Mouse (Mus musculus): Measurements from ENCODE around the gene H2-Ab1. TPM values are rescaled to one million over a fixed set of nuclear protein-coding genes. Genes with fewer than 3 reads are reported as not detected.

H2-Ab1 gene
- polyA plus RNA-seq, 1 experiment from 2014 or later = 19.2 TPM

- Histone ChIP-seq H3K9ac (replicated peaks; ENCODE audit: low read depth) (no peak overlapping the region), H3K27ac (ENCODE audit: low read length) (no peak overlapping the region), H3K36me3 (ENCODE audit: insufficient read depth, low read length) (no peaks in the 10 kb centered on the region), H3K9me3 (ENCODE audit: low read length) (no peaks in the 10 kb centered on the region), H3K27me3 (replicated peaks; ENCODE audit: insufficient read depth, low read length) (no peaks in the 10 kb centered on the region), H3K4me2 (replicated peaks; ENCODE audit: low read depth, low read length) (no peak overlapping the region), H3K4me1 (ENCODE audit: insufficient read depth, low read depth, low read length) (no peaks in the 10 kb centered on the region), H3K4me3 (ENCODE audit: low read depth, low read length) (no peak overlapping the region)
- WGBS = 57% methylated on average over 5 of the region's 5 CpGs
- no peak for ATAC-seq
- no peak for DNase-seq (ENCODE audit: low spot score)
- no peak for TF ChIP-seq CTCF (IDR thresholded peaks at IDR 0.05)
- no peak for TF ChIP-seq EP300 (IDR thresholded peaks at IDR 0.05)
These were observed 29.0 kb downstream of the H2-Ab1 start for GRCm38 (mm10) chr17:34286501-34286900.

GRCm38 (mm10) chr17:34286999-34287398 is 29.5 kb downstream of the H2-Ab1 start:
- H3K4me1 ChIP-seq (ENCODE audit: insufficient read depth, low read depth, low read length) = no peaks in the 10 kb centered on the region
- no peaks in the 10 kb centered on the region for H3K36me3 ChIP-seq (ENCODE audit: insufficient read depth, low read length)
- no peak for DNase-seq (ENCODE audit: low spot score)
- no peak for ATAC-seq
- WGBS = 51% methylated on average over 6 of the region's 6 CpGs
- no peak overlapping the region for H3K4me2 ChIP-seq (replicated peaks; ENCODE audit: low read depth, low read length)
- H3K4me3 ChIP-seq (ENCODE audit: low read depth, low read length) = no peak overlapping the region
- no peaks in the 10 kb centered on the region for H3K27me3 ChIP-seq (replicated peaks; ENCODE audit: insufficient read depth, low read length)
- no peak overlapping the region for H3K27ac ChIP-seq (ENCODE audit: low read length)
- no peaks in the 10 kb centered on the region for H3K9me3 ChIP-seq (ENCODE audit: low read length)
- no peak for TF ChIP-seq EP300 (IDR thresholded peaks at IDR 0.05)
- H3K9ac ChIP-seq (replicated peaks; ENCODE audit: low read depth) = no peak overlapping the region

- Histone ChIP-seq H3K4me2 (replicated peaks; ENCODE audit: low read depth, low read length) (no peak within 1 kb of the TSS), H3K9me3 (ENCODE audit: low read length) (no peaks in the 10 kb centered on the region), H3K36me3 (ENCODE audit: insufficient read depth, low read length) (no peaks in the 10 kb centered on the region), H3K27me3 (replicated peaks; ENCODE audit: insufficient read depth, low read length) (no peaks in the 10 kb centered on the region), H3K27ac (ENCODE audit: low read length) (no peak within 1 kb of the TSS), H3K4me1 (ENCODE audit: insufficient read depth, low read depth, low read length) (no peaks in the 10 kb centered on the region), H3K4me3 (ENCODE audit: low read depth, low read length) (no peak within 1 kb of the TSS), H3K9ac (replicated peaks; ENCODE audit: low read depth) (no peak within 1 kb of the TSS)
- WGBS = 13% methylated on average over 8 of the region's 8 CpGs
- TF ChIP-seq CTCF (IDR thresholded peaks at IDR 0.05) (no peak), EP300 (IDR thresholded peaks at IDR 0.05) (no peak)
- peak; percentile 89 for ATAC-seq
- peak; percentile 84 for DNase-seq (ENCODE audit: low spot score)
These were observed 30.2 kb downstream of the H2-Ab1 start, which contains the start of gene H2-Aa for GRCm38 (mm10) chr17:34287648-34288047. H2-Aa (minus strand) TSS chr17:34287823.

GRCm38 (mm10) chr17:34288131-34288530 is 30.6 kb downstream of the H2-Ab1 start:
- Histone ChIP-seq H3K9me3 (ENCODE audit: low read length) (no peaks in the 10 kb centered on the region), H3K36me3 (ENCODE audit: insufficient read depth, low read length) (no peaks in the 10 kb centered on the region), H3K4me1 (ENCODE audit: insufficient read depth, low read depth, low read length) (no peaks in the 10 kb centered on the region), H3K9ac (replicated peaks; ENCODE audit: low read depth) (no peak overlapping the region), H3K27me3 (replicated peaks; ENCODE audit: insufficient read depth, low read length) (no peaks in the 10 kb centered on the region), H3K4me2 (replicated peaks; ENCODE audit: low read depth, low read length) (no peak overlapping the region), H3K27ac (ENCODE audit: low read length) (no peak overlapping the region), H3K4me3 (ENCODE audit: low read depth, low read length) (no peak overlapping the region)
- TF ChIP-seq CTCF (IDR thresholded peaks at IDR 0.05) = no peak
- no peak for ATAC-seq
- no peak for DNase-seq (ENCODE audit: low spot score)
- 75% methylated on average over 3 of the region's 3 CpGs for WGBS

GRCm38 (mm10) chr17:34291609-34292008 is 34.1 kb downstream of the H2-Ab1 start:
- peak; percentile 91 for ATAC-seq
- peak; percentile 84 for DNase-seq (ENCODE audit: low spot score)

GRCm38 (mm10) chr17:34292570-34292969 is 35.1 kb downstream of the H2-Ab1 start:
- Histone ChIP-seq H3K27me3 (replicated peaks; ENCODE audit: insufficient read depth, low read length) (no peaks in the 10 kb centered on the region), H3K4me2 (replicated peaks; ENCODE audit: low read depth, low read length) (no peak overlapping the region), H3K4me1 (ENCODE audit: insufficient read depth, low read depth, low read length) (no peaks in the 10 kb centered on the region), H3K27ac (ENCODE audit: low read length) (no peak overlapping the region), H3K4me3 (ENCODE audit: low read depth, low read length) (no peak overlapping the region), H3K36me3 (ENCODE audit: insufficient read depth, low read length) (no peaks in the 10 kb centered on the region), H3K9me3 (ENCODE audit: low read length) (no peaks in the 10 kb centered on the region), H3K9ac (replicated peaks; ENCODE audit: low read depth) (no peak overlapping the region)
- TF ChIP-seq CTCF (IDR thresholded peaks at IDR 0.05) (no peak), EP300 (IDR thresholded peaks at IDR 0.05) (no peak)
- WGBS = 79% methylated on average over 4 of the region's 4 CpGs
- no peak for ATAC-seq
- no peak for DNase-seq (ENCODE audit: low spot score)

More at GRCm38 (mm10) chr17:34291609-34292008, 34.1 kb downstream of the H2-Ab1 start:
- WGBS = 16% methylated on average over 8 of the region's 8 CpGs
- Histone ChIP-seq H3K36me3 (ENCODE audit: insufficient read depth, low read length) (no peaks in the 10 kb centered on the region), H3K4me1 (ENCODE audit: insufficient read depth, low read depth, low read length) (no peaks in the 10 kb centered on the region), H3K27ac (ENCODE audit: low read length) (no peak overlapping the region), H3K27me3 (replicated peaks; ENCODE audit: insufficient read depth, low read length) (no peaks in the 10 kb centered on the region), H3K4me3 (ENCODE audit: low read depth, low read length) (no peak overlapping the region), H3K9me3 (ENCODE audit: low read length) (no peaks in the 10 kb centered on the region), H3K4me2 (replicated peaks; ENCODE audit: low read depth, low read length) (no peak overlapping the region), H3K9ac (replicated peaks; ENCODE audit: low read depth) (no peak overlapping the region)
- TF ChIP-seq EP300 (IDR thresholded peaks at IDR 0.05) = no peak
- no peak for TF ChIP-seq CTCF (IDR thresholded peaks at IDR 0.05)

GRCm38 (mm10) chr17:34293533-34293932 is 36.0 kb downstream of the H2-Ab1 start:
- H3K4me3 ChIP-seq (ENCODE audit: low read depth, low read length) = no peak overlapping the region
- H3K4me2 ChIP-seq (replicated peaks; ENCODE audit: low read depth, low read length) = no peak overlapping the region
- no peaks in the 10 kb centered on the region for H3K9me3 ChIP-seq (ENCODE audit: low read length)
- no peak overlapping the region for H3K27ac ChIP-seq (ENCODE audit: low read length)
- 30% methylated on average over 2 of the region's 2 CpGs for WGBS
- ATAC-seq = no peak
- H3K27me3 ChIP-seq (replicated peaks; ENCODE audit: insufficient read depth, low read length) = no peaks in the 10 kb centered on the region
- no peaks in the 10 kb centered on the region for H3K4me1 ChIP-seq (ENCODE audit: insufficient read depth, low read depth, low read length)
- H3K9ac ChIP-seq (replicated peaks; ENCODE audit: low read depth) = no peak overlapping the region
- DNase-seq (ENCODE audit: low spot score) = no peak
- no peaks in the 10 kb centered on the region for H3K36me3 ChIP-seq (ENCODE audit: insufficient read depth, low read length)
- TF ChIP-seq CTCF (IDR thresholded peaks at IDR 0.05) (no peak), EP300 (IDR thresholded peaks at IDR 0.05) (no peak)
